Mouse (Mus musculus) lung, postnatal 0 days (tissue): Measurements from ENCODE around the gene Cdk18. TPM values are rescaled to one million over a fixed set of nuclear protein-coding genes. Genes with fewer than 3 reads are reported as not detected.

Experiments used
- ATAC-seq: fragments of 200-750 bp; cut with Nextera tagmentation; 2 replicates; pipeline ENCODE4 v1.8.0; 2017; ENCODE audit warnings: moderate library complexity
- DNase-seq: peaks from one replicate; pipeline ENCODE4 v3.0.0-alpha.2; 2016; ENCODE audit warnings: low spot score
- H3K27ac ChIP-seq: fragments of 300-500 bp; sonication (generic); 2 replicates; pipeline ENCODE4 v1.5.1; 2014; ENCODE audit warnings: antibody characterized with exemption, mild to moderate bottlenecking, low read length, mixed read lengths
- H3K27me3 ChIP-seq: fragments of 300-500 bp; sonication (generic); replicated peaks from 2 replicates; pipeline ENCODE4 v1.6.1; 2014; ENCODE audit warnings: low read length, mixed read lengths; ENCODE audit not compliant: insufficient read depth
- H3K36me3 ChIP-seq: fragments of 300-500 bp; sonication (generic); 2 replicates; pipeline ENCODE4 v1.6.1; 2014; ENCODE audit warnings: low read length, mixed read lengths; ENCODE audit not compliant: insufficient read depth
- H3K4me1 ChIP-seq: fragments of 300-500 bp; sonication (generic); 2 replicates; pipeline ENCODE4 v1.6.1; 2014; ENCODE audit warnings: antibody characterized with exemption, low read depth, low read length, mixed read lengths; ENCODE audit not compliant: insufficient read depth
- H3K4me2 ChIP-seq: fragments of 300-500 bp; sonication (generic); replicated peaks from 2 replicates; pipeline ENCODE4 v1.6.1; 2014; ENCODE audit warnings: low read depth, mild to moderate bottlenecking, low read length, moderate library complexity, mixed read lengths
- H3K4me3 ChIP-seq: fragments of 300-500 bp; sonication (generic); 2 replicates; pipeline ENCODE4 v1.5.1; 2014; ENCODE audit warnings: low read depth, low read length
- H3K9ac ChIP-seq: fragments of 300-500 bp; sonication (generic); replicated peaks from 2 replicates; pipeline ENCODE4 v1.6.1; 2014; ENCODE audit warnings: low read depth, mild to moderate bottlenecking
- H3K9me3 ChIP-seq: fragments of 300-500 bp; sonication (generic); 2 replicates; pipeline ENCODE4 v1.6.1; 2016; ENCODE audit warnings: low read length, mixed read lengths
- CTCF ChIP-seq: IDR thresholded peaks from 2 replicates; pipeline ENCODE4 v1.5.1; 2016; ENCODE audit warnings: antibody characterized with exemption, mild to moderate bottlenecking
- EP300 ChIP-seq: IDR thresholded peaks from 2 replicates; pipeline ENCODE4 v1.6.1; 2016; ENCODE audit warnings: antibody characterized with exemption, mild to moderate bottlenecking, control low read depth
- WGBS: fragments of 180-500 bp; shearing (Covaris S2); extraction: QIAGEN DNeasy Blood & Tissue Kit; methylation state at CpG from one replicate; pipeline ENCODE4 v1.1.7; 2014; 5-methylcytosine and 5-hydroxymethylcytosine counted together
- polyA plus RNA-seq: library from polyadenylated mRNA; unstranded; fragments of >200 nt; fragmentation: Nextera tagmentation; extraction: Ambion mirVana; gene quantifications from 2 replicates; pipeline ENCODE4 v1.2.1, GENCODE M21; 2015

Gene Cdk18
- polyA plus RNA-seq, 1 experiment from 2014 or later: 6.5 TPM

DNA sequence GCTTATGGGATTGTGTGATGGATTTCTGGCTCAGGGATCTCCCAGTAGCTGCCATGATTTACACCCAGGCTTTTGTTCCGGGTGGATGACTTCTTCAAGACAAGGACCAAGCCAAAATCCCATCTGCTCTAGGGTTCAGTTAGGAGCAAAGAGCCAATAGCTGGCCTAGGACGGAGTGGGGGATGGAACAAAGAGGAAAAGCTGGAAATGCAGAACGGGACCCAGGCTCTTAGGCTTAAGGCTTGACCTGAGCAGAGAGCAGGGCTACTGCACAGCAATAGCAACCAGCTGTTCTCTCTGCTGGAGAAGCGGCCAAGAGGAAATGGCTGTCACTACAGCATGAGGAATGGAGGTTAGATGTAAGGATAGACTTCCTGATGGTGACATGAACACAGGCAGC lies 14.2 kb downstream of the Cdk18 start:
- Histone ChIP-seq H3K27ac (peak overlapping the region; percentile 55; the same call in 1 of the 2 replicates), H3K4me1 (peaks cover 10% of the 10 kb centered on the region), H3K4me3 (no peak overlapping the region), H3K4me2 (no peak overlapping the region), H3K36me3 (no peaks in the 10 kb centered on the region), H3K27me3 (no peaks in the 10 kb centered on the region), H3K9ac (no peak overlapping the region), H3K9me3 (no peaks in the 10 kb centered on the region)
- peak; percentile 56 for DNase-seq
- 36% methylated on average over 4 of the region's 4 CpGs for WGBS
- TF ChIP-seq EP300 (no peak), CTCF (no peak)
- ATAC-seq: peak; percentile 50

DNA sequence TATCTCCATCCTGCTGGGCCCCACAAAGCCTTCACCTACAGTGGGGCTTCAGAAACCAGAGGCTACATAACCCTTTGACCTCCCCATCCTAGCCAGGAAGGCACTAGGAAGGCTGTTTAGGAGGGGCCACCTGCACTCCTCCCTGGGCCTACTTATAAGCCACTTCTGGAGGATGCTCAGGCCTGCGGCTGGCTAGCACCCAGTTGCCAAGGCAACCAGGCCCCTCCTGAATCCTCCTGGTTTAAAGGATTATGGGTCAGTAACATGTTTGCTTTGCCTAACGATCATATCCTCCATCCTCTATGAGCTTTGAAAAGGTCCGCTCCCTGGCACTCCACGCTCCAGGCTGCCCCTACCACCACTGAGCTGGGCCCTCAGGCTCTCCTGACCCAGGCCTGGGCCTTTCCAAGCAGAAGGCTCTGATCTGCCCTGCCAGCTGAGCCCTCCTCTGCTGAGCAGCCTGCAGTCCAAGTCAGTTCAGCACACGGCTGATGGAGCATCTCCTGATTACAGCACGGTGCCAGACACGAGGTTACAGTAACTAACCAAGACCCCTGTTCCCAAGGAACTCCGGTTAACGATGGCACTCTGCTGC lies 16.0 kb downstream of the Cdk18 start:
- 66% methylated on average over 9 of the region's 9 CpGs for WGBS
- no peak for ATAC-seq
- Histone ChIP-seq H3K27ac (no peak overlapping the region), H3K4me1 (peaks cover 10% of the 10 kb centered on the region), H3K4me3 (no peak overlapping the region), H3K9me3 (no peaks in the 10 kb centered on the region), H3K4me2 (no peak overlapping the region), H3K27me3 (no peaks in the 10 kb centered on the region), H3K36me3 (no peaks in the 10 kb centered on the region), H3K9ac (no peak overlapping the region)
- TF ChIP-seq CTCF: no peak
- TF ChIP-seq EP300: no peak
- no peak for DNase-seq

DNA sequence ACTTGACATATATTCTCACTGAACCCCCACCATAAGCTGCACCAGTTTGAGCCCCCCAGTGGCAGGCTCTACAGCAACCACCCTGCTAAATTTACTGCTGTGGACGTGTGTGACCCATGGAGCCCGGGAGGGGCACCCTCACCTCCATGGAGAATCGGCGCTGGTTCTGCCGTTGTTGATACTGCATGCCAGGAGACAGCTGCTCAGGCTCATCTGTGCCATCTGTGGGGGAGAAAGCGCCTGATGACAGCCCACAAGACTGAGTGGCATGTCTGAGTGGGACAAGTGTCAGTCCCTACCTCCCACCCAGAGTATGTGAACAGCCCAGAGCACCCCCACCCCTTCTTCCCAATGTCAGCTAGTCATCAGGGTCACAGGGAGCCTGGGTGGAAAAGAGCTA lies 17.6 kb downstream of the Cdk18 start:
- TF ChIP-seq CTCF (no peak), EP300 (no peak)
- 86% methylated on average over 6 of the region's 6 CpGs for WGBS
- no peak for ATAC-seq
- no peak overlapping the region for H3K27ac ChIP-seq
- DNase-seq: no peak
- no peaks in the 10 kb centered on the region for H3K36me3 ChIP-seq
- no peaks in the 10 kb centered on the region for H3K9me3 ChIP-seq
- H3K4me3 ChIP-seq: no peak overlapping the region
- peaks cover 10% of the 10 kb centered on the region for H3K4me1 ChIP-seq
- no peak overlapping the region for H3K9ac ChIP-seq
- H3K27me3 ChIP-seq: no peaks in the 10 kb centered on the region
- no peak overlapping the region for H3K4me2 ChIP-seq

DNA sequence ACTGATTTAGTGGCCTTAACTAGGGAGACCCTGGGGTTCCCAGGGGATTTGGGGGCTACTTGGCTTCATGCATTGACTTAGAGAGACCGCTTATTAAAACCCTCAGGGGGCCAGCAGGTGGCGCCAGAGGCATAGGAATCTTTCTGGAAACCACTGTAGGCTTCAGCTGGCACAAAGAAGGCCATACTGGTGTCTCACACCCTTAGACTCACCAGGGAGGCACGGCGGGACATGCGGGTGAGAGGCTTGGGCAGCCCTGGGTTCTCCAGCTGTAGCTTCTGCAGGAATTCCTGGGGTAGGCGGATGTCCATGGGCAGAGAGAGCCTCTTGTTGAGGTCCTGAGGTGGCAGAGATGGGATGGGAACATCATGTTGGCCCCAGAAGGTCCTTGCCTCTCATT lies 18.2 kb downstream of the Cdk18 start:
- TF ChIP-seq EP300: no peak
- peak; percentile 86 for TF ChIP-seq CTCF
- H3K4me1 ChIP-seq: peaks cover 10% of the 10 kb centered on the region
- peak; percentile 86 for DNase-seq
- no peak overlapping the region for H3K27ac ChIP-seq
- H3K36me3 ChIP-seq: no peaks in the 10 kb centered on the region
- 15% methylated on average over 6 of the region's 6 CpGs for WGBS
- no peak overlapping the region for H3K4me2 ChIP-seq
- no peak overlapping the region for H3K9ac ChIP-seq
- no peaks in the 10 kb centered on the region for H3K27me3 ChIP-seq
- peak; percentile 45 for ATAC-seq
- no peaks in the 10 kb centered on the region for H3K9me3 ChIP-seq
- no peak overlapping the region for H3K4me3 ChIP-seq

DNA sequence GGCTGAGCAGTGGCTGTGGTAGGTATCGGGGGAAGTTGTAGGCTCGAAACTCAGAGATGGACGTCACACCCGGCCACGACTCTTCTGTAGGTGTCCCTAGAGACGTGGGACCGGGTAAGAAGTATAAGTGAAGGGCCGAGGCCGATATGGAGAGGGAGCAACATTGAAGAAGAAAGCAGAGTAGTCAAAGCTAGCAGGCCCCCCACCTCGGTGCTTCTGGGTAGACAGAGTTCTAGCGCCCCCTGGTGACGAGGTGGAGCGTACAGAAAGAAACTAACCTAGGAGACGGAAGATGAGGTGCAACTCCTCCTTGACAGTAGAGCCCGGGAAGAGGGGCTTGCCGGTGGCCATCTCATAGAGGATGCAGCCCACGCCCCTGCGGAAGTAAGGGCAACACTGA lies 22.9 kb downstream of the Cdk18 start:
- H3K9me3 ChIP-seq: no peaks in the 10 kb centered on the region
- H3K9ac ChIP-seq: no peak overlapping the region
- TF ChIP-seq EP300 (no peak), CTCF (peak; percentile 85)
- 35% methylated on average over 18 of the region's 18 CpGs for WGBS
- ATAC-seq: no peak
- no peak overlapping the region for H3K27ac ChIP-seq
- no peaks in the 10 kb centered on the region for H3K4me1 ChIP-seq
- DNase-seq: peak; percentile 69
- no peaks in the 10 kb centered on the region for H3K27me3 ChIP-seq
- no peaks in the 10 kb centered on the region for H3K36me3 ChIP-seq
- H3K4me3 ChIP-seq: no peak overlapping the region
- no peak overlapping the region for H3K4me2 ChIP-seq

DNA sequence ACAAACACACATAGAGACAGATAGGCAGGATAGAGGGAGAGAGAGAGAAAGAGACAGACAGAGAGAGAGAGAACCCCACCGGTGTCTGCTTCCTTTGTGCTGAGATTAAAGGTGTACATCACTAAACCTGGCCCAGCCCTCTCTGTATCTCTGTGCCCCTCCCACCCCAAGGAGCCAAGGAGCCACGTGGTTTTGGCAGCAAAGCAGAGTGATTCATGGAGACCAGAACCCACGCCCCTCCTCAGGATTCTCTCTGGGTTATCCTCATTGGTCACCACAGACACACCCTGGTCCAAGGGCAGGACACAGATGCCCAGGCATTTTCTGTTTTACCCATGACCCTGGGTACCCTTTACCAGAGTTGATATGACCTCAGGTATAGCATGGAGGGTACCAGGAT lies 26.4 kb downstream of the Cdk18 start:
- TF ChIP-seq CTCF: no peak
- no peak for TF ChIP-seq EP300
- no peak overlapping the region for H3K9ac ChIP-seq
- DNase-seq: no peak
- H3K4me2 ChIP-seq: no peak overlapping the region
- no peaks in the 10 kb centered on the region for H3K4me1 ChIP-seq
- no peak overlapping the region for H3K27ac ChIP-seq
- H3K9me3 ChIP-seq: no peaks in the 10 kb centered on the region
- H3K27me3 ChIP-seq: no peaks in the 10 kb centered on the region
- ATAC-seq: 0 out of 2 replicates have a peak, but pooled peaks have one; percentile 9
- H3K4me3 ChIP-seq: no peak overlapping the region
- H3K36me3 ChIP-seq: no peaks in the 10 kb centered on the region
- WGBS: 50% methylated on average over 3 of the region's 3 CpGs

DNA sequence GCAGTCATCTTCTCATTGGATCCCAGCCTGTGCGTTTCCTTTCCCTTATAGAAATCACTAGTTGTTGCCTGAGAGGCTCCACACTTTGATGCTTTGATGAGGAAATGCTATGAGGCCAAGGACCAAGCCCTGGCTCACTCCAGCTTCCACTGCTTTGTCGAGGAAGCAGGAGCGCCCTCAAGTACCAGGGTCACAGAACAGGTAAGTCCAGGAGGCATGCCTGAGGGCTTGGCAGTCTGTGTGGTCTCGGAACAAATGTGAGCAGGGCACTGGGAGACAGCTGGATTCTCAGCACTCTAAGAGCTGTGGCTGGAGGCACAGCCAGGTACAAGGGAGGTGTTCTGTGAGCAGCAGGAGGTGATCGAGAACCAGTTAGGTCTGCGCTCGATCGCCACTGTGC lies 27.1 kb downstream of the Cdk18 start:
- Histone ChIP-seq H3K27me3 (no peaks in the 10 kb centered on the region), H3K4me2 (no peak overlapping the region), H3K36me3 (no peaks in the 10 kb centered on the region), H3K9ac (no peak overlapping the region), H3K4me3 (no peak overlapping the region), H3K4me1 (no peaks in the 10 kb centered on the region), H3K9me3 (no peaks in the 10 kb centered on the region), H3K27ac (no peak overlapping the region)
- WGBS: 54% methylated on average over 8 of the region's 8 CpGs
- peak; percentile 73 for ATAC-seq
- peak; percentile 61 for DNase-seq
- TF ChIP-seq EP300: no peak
- no peak for TF ChIP-seq CTCF
